Mouse (Mus musculus): ENCODE measurements around the gene Olfr593. TPM values are rescaled to one million over a fixed set of nuclear protein-coding genes. Genes with fewer than 3 reads are reported as not detected.
"Not testable (repeated sequence)": the region's sequence is repeated elsewhere in the genome, so short reads cannot be mapped to it uniquely, and the experiment has no call there.

Gene Olfr593
- not detected in 2 replicates for polyA plus RNA-seq (2012; rRNA removed)

GRCm38 (mm10) chr7:103211562-103211961, at the start of gene Olfr593:
Olfr593 (plus strand) TSS chr7:103211862.
- WGBS, result 69% methylated on average over 1 of the region's 1 CpGs
- DNase-seq (ENCODE audit: low read depth, low spot score), result no peak

- DNase-seq (ENCODE audit: low read depth, low spot score), result no peak
- 70% methylated on average over 5 of the region's 5 CpGs for WGBS
Measured at GRCm38 (mm10) chr7:103169697-103170096, 42.0 kb upstream of the Olfr593 start.

GRCm38 (mm10) chr7:103178240-103178639, 33.4 kb upstream of the Olfr593 start, which contains the start of gene Olfr591:
Olfr591 (minus strand) TSS chr7:103178340.
- DNase-seq (ENCODE audit: low read depth, low spot score), result no peak
- 72% methylated on average over 1 of the region's 1 CpGs for WGBS

- not testable (repeated sequence) for DNase-seq (ENCODE audit: low read depth, low spot score)
- 76% methylated on average over 1 of the region's 1 CpGs for WGBS
Measured at GRCm38 (mm10) chr7:103184503-103184902, 27.2 kb upstream of the Olfr593 start, which contains the start of gene Olfr592. Olfr592 (plus strand) TSS chr7:103184803.

GRCm38 (mm10) chr7:103212050-103212449, 388 bp downstream of the Olfr593 start:
- DNase-seq (ENCODE audit: low read depth, low spot score), result not testable (repeated sequence)
- WGBS, result 72% methylated on average over 5 of the region's 5 CpGs

- no peak for DNase-seq (ENCODE audit: low read depth, low spot score)
Measured at GRCm38 (mm10) chr7:103216696-103217095, 5.0 kb downstream of the Olfr593 start, which contains the start of gene Olfr594. Olfr594 (plus strand) TSS chr7:103216996.

GRCm38 (mm10) chr7:103252405-103252804, 40.7 kb downstream of the Olfr593 start, which contains the start of gene Usp17ld:
Usp17ld (minus strand) TSS chr7:103252505.
- not testable (repeated sequence) for DNase-seq (ENCODE audit: low read depth, low spot score)

Other genes starting within 250 kb of the Olfr593 start
- not detected in 2 replicates for gene Olfr576, start 249.2 kb upstream of the Olfr593 start, polyA plus RNA-seq (2012; rRNA removed)
- not detected in 2 replicates for gene Olfr577, start 235.9 kb upstream of the Olfr593 start, polyA plus RNA-seq (2012; rRNA removed)
- gene Olfr578, start 222.5 kb upstream of the Olfr593 start, polyA plus RNA-seq (2012; rRNA removed), result not detected in 2 replicates
- not detected in 2 replicates for gene Olfr582, start 173.8 kb upstream of the Olfr593 start, polyA plus RNA-seq (2012; rRNA removed)
- not detected in 2 replicates for gene Olfr583, start 160.6 kb upstream of the Olfr593 start, polyA plus RNA-seq (2012; rRNA removed)
- not detected in 2 replicates for gene Olfr584, start 130.0 kb upstream of the Olfr593 start, polyA plus RNA-seq (2012; rRNA removed)
- not detected in 2 replicates for gene Olfr585, start 114.1 kb upstream of the Olfr593 start, polyA plus RNA-seq (2012; rRNA removed)
- not detected in 2 replicates for gene Olfr586, start 86.2 kb upstream of the Olfr593 start, polyA plus RNA-seq (2012; rRNA removed)
- gene Olfr588-ps1, start 71.0 kb upstream of the Olfr593 start, polyA plus RNA-seq (2012; rRNA removed), result not detected in 2 replicates
- not detected in 2 replicates for gene Olfr589, start 55.5 kb upstream of the Olfr593 start, polyA plus RNA-seq (2012; rRNA removed)
- gene Olfr591, start 33.5 kb upstream of the Olfr593 start, polyA plus RNA-seq (2012; rRNA removed), result not detected in 2 replicates
- not detected in 2 replicates for gene Olfr592, start 27.1 kb upstream of the Olfr593 start, polyA plus RNA-seq (2012; rRNA removed)
- not detected in 2 replicates for gene Olfr594, start 5.1 kb downstream of the Olfr593 start, polyA plus RNA-seq (2012; rRNA removed)
- gene Usp17ld, start 40.6 kb downstream of the Olfr593 start, polyA plus RNA-seq (2012; rRNA removed), result not detected in 2 replicates
- gene Olfr596, start 93.8 kb downstream of the Olfr593 start, polyA plus RNA-seq (2012; rRNA removed), result not detected in 2 replicates
- not detected in 2 replicates for gene Olfr597, start 104.5 kb downstream of the Olfr593 start, polyA plus RNA-seq (2012; rRNA removed)
- gene Olfr598, start 111.7 kb downstream of the Olfr593 start, polyA plus RNA-seq (2012; rRNA removed), result not detected in 2 replicates
- not detected in 2 replicates for gene Olfr599, start 124.1 kb downstream of the Olfr593 start, polyA plus RNA-seq (2012; rRNA removed)
- gene Olfr600, start 137.8 kb downstream of the Olfr593 start, polyA plus RNA-seq (2012; rRNA removed), result not detected in 2 replicates
- gene Olfr601, start 150.8 kb downstream of the Olfr593 start, polyA plus RNA-seq (2012; rRNA removed), result not detected in 2 replicates
- not detected in 2 replicates for gene Olfr603, start 174.3 kb downstream of the Olfr593 start, polyA plus RNA-seq (2012; rRNA removed)
- gene Usp17lc, start 203.2 kb downstream of the Olfr593 start, polyA plus RNA-seq (2012; rRNA removed), result not detected in 2 replicates
- not detected in 2 replicates for gene Olfr605, start 233.6 kb downstream of the Olfr593 start, polyA plus RNA-seq (2012; rRNA removed)
- gene Olfr606, start 237.2 kb downstream of the Olfr593 start, polyA plus RNA-seq (2012; rRNA removed), result not detected in 2 replicates

All from large intestine, adult 2 months (tissue).